Mouse (Mus musculus) kidney, postnatal 36 days (tissue): ENCODE measurements at regions not wholly inside any gene's neighbourhood (a gene's known extent, or its start where the extent isn't known, plus 50 kb on each side); places are given as distances from the start of the nearest gene placed in this dataset.

Experiments used
- DNase-seq, 2 experiments: peaks; one replicate each; pipeline ENCODE4 v3.0.0; 2021 to 2022; ENCODE audit warnings: mixed read lengths in 2 of 2

DNA sequence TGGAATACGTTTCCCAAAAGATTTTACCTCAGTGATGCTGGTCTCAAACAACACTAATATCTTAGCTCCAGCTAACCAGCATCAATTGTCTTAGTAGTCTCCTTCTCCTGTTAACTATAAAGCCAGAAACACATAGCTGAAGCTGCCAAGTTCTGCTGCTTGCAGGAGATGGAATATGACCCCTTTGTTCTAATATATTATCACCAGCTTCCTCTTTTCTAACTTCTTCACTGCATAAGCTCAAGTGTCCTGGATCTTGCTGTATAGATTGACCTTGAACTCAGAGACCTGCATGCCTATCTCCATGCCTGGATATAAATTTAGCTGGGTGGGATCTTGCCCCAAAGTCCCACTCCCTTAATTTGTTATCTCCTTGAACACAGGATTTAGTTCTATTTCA is 94.8 kb downstream of the Rbm46 start:
- DNase-seq: no peak

DNA sequence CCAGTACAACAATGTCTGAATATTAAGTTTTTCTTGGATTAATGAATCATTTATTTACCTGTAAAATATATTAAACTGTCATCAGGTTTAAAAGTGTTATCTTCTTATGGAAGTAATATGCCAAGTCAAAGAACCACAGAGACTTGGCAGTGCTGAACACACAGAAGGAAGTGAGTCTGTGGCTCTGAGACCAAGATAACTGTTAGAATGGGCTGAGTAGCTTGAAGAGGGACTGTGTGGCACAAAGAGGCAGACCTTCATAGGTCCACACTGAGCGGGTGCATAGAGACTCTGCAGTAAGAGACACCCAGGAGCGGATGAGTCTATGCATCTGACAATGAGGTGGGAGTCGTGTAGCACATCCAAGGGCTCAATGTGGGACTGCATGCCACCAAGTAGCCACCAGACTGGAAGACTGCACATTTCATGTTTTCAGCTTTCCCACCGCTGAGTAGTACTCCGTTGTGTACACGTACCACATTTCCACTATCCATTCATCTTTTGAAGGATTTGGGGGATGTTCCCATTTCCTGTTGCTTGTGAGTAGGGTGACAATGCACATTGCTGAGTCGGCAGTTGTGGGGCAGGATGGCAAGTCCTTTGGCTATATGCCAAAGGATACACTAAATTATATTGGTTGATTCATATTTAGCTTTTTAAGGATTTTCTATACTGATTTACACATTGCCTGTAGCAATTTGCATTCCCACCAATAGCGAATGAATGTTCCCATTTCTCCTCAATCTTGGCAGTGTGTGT is 105.6 kb downstream of the Rbm46 start:
- DNase-seq: no peak

DNA sequence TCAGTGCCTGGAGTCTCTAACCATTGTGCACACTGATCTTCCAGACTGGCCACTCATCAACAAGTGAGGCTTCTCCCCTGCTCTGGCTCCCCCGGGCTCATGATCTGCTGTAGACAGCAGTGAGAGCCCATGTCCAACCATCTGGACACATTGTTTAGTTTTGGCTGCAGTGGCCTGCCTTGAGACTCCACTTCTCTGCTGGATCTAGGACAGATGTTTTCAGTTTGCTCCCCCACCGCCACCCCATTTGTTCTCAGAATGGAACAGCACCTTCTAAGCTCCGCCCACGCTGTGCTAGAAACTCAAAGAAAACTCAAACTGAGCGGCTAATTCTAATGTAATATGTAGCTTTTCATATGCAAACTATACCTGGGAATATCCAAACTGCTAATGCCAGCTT is 108.8 kb downstream of the Rbm46 start:
- no peak for DNase-seq

DNA sequence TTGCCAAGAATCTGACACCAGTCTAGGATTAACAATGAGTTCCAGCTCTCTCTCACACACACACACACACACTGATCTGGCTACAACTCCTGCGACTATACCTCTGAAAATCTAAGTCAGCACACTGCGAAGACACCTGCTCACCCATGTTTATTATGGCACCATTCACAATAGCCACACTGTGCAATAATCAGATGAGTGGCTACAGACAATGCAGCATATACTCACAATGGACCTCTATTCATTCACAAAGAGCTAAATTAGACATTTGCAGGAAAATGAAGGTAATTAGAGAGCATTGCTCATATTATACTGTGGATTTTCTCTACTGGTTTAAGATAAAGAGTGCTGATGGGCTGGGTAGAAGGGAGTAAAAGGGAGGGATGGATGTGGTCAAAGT is 116.3 kb downstream of the Rbm46 start:
- no peak for DNase-seq

DNA sequence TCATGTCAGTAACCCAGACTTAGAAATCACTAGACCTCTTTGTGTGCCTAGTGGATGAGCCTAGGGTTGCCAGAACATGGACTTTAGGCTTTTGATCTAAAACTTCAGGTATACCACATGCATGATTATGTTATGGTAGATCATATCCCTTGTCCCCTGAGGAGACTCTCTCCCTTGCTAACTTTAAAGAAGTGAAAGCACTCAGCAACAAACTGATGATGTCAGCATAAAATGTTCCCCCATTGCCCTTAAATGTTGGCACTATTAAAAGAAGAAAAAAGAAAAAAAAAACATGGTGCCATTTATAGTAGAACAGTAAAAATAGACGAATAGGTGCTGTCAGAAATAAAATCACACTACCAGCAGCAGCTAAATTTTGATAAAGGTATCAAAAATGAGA is 117.3 kb downstream of the Rbm46 start:
- no peak for DNase-seq

DNA sequence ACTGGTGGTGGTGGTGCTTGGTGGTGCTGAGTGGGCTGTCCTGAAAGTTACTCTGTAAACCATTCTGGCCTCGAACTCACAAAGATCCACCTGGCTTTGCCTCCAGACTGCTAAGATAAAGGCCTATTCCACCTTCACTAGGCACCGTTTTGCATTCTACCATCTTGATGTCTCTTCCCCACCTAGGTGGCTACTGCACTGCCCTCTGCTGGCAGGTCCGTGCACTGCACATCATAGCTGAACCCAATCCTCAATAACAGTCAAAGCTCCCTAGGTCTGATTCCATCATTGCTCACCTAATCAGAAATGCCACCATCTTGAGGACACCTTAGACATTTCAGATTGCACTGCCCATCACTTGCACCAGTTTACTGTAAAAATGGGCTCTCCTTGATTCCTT is 150.7 kb downstream of the Rbm46 start:
- DNase-seq: peak; percentile 15 to 73

DNA sequence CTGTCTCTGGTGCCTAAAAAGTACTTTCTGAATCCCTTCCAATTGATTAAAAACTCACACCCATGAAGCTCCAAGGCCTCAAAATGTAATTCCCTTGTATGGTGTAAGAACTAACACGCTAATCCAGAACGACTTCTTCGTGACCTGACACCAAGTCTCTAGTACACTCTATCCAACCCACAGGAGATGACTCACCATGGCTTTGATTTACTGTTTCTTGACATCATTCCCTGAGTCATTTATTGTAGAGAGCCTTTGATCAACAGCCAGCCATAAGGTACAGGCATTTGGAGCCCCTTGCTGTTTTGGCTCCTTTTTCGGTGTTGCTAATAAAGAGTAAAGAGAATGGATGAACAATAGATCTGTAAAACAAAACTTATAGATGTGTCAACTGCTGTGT is 159.7 kb upstream of the Npy2r start:
- no peak for DNase-seq

DNA sequence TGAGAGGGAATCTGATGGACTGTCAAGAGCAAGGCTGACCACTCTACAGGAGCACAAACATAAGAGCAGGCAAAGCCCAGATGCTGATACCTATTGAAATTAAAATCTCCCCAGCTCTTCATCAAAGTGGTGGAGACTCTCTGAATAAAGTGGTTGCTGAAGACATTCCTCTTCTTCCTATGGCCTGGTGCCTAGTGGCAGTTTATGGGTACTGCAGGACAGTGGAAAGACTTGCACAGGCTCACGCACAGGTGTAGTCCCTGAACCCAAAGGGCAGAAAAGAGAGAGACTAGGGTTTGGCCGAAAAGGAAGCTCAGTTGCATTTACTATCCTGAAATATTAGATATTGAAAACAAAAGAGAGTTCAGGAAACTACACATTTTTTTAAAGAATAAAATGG is 144.2 kb upstream of the Npy2r start:
- DNase-seq: peak in 1 of 2 experiments; percentile 3

DNA sequence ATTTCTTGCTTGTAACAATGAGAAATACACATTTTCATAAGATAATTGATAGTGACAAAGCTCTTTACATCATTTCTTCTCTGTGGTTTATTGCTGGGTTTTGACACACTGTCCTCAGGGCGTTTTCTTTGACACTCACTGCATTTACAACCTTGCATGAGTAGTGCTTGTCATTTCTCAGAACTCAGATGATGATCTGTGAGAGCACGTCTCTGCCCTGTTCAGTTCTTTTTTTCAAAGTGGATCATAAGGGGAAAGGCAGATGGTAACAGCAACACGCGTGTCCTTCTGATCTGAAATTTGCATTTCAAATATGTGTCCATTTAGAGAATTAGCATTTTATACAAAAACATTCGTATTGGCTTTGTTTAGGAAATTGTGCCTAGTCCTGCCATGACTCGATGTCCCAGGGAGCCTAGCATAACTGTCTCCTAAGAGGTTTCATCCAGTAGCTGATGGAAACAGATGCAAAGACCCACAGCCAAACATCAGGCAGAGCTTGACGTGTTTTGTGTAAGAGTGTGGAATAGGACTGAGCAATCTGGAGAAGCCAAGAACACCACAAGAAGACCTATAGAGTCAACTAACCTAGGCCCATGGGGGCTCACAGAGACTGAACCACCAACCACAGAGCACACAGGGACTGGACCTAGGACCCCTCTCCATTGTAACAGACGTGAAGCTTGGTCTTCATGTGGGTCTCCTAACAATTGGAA is 108.4 kb upstream of the Npy2r start:
- DNase-seq: no peak

DNA sequence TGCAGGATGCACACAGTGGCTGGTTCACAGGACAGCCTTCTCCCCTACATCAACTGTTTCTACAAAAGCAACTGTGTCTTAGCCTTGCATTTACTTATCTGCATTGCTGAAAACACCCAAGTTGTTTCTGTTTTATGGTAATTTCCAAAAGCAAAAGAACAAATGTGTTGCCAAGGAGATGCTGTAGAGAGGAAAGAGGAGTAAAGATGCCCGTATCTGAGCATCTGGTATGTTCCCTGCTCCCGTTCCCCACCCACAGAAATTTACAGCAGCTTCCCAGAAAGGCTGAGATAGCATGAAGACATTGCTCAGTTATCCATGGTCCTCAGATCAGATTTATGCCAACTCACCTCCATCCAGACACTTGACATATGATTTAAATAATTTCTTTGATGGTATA is 104.5 kb upstream of the Npy2r start:
- no peak for DNase-seq

DNA sequence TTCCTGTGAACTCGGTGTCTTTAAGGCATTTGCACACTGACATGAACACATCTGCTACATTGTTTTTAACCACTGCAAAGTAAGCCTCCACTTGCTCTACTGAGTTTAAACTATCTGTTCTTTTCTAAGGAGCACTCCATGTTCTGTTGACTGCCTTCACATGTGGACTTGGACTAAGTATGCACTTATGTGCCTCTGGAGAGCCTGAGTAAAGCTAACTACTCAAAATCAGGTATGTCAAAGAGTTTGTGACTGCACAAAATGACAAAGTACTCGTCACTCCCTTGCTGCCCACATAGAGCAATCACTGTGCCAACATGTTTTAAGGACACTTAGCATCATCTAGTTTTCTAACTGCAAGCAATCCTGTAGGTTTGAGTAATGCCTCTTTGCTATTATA is 92.2 kb upstream of the Npy2r start:
- DNase-seq: no peak

DNA sequence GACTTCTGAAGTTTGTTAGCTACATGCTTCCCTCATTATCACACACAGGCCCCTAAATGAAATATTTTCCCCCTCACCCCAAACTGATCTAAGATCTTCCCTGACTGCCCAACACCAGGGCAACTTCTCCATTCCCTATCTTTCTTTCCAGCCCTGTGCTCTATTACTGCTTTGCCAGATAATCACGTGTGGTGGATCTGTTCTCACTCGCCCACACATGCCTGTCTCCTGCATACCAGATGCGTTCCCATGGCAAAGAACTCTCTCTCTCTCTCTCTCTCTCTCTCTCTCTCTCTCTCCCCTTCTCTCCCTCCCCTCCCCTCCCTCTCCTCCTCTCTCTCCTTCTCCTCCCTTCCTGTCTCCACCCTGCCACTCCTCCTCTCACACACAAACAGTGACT is 88.8 kb upstream of the Npy2r start:
- no peak for DNase-seq

DNA sequence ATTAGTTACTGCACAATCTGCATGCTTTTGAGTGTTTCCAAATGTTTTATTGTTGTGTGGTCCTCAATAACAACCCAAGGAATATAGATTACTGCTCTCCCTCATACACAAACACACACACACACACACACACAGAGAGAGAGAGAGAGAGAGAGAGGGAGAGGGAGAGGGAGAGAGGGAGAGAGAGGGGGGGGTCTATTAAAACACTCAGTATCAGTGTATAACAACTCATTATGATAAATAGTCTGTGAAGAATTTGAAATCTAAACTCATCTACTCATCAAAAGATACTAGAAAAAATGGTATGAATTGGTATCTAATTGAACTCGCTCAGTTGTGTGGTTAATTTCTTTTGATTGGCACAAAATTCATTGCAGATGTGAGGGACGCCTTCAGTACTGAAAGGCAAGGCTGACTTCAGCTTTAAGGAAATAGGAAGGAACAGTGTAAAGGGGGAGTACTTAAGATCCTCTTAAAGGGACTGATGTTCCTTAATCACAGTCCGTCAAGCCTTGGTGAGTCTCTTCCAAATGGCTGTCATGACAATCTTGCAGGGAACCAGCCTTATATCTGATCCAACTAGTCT is 72.6 kb upstream of the Npy2r start:
- no peak for DNase-seq

DNA sequence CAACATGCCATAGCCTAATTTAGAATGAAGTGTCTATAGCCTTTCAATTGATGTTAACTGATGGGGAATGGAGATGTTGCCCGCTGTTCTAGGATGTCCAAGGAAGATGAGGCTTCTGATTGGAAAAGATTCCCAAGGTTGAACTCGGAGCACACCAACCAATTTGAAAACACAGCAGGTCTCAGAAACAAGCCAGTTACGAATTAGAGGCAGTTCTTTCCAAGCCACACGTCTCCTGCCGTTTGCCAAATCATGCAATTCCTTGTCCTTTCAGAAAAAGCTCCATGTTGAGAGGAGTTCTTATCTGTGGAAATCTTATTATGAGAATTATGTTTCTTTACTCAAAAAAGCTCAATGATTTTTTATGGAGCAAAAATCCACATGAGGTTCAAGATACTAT is 71.5 kb upstream of the Npy2r start:
- DNase-seq: no peak

DNA sequence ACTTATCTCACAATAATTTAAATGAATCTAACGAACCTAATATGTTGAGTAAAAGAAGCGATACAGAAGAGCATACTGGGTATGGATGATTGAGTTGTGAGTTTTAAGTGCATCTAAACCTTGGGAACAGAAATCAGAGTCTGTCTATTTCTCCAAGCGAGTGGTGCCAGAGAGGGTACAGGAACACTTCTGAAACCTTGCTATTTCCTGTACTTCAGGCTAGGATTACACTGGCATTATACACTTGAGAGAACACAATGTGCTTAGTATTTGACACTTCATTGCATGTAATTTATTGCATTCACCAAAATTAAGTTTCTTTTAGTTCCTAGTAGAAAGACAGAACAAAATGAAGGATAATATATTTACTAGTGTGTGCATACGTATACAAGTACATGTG is 54.0 kb upstream of the Npy2r start:
- DNase-seq: no peak

DNA sequence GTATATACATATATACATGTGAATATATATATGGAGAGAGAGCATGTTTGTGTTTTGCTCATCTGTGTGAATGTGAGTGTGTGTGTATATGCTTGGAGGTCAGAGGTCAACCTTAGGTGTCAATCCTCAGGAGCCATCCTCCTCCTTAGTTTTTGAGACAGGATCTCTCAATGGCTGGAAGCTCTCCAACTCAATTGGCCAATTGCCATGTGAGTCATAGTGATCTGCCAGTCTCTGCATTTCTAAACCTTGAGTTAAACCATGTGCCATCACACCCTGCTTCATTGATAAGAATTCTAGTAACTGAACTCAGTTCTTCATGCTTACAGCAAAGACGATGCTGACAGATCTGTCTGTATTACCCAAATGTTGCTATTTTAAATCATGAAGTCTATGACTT is 50.8 kb upstream of the Npy2r start:
- DNase-seq: peak in 1 of 2 experiments; percentile 3
